Mouse (Mus musculus) thymus, postnatal 10 days (tissue): ENCODE results near the gene Rfwd3.
A peak's percentile ranks its signal among the peaks of the same experiment; 100 is the strongest.
"Not testable (repeated sequence)": the region's sequence is repeated elsewhere in the genome, so short reads cannot be mapped to it uniquely, and the experiment has no call there.

Experiments used
- DNase-seq, 2 experiments: peaks; one replicate each; pipeline ENCODE4 v3.0.0; 2021; ENCODE audit warnings: low spot score in 2 of 2

Rfwd3 gene

DNA sequence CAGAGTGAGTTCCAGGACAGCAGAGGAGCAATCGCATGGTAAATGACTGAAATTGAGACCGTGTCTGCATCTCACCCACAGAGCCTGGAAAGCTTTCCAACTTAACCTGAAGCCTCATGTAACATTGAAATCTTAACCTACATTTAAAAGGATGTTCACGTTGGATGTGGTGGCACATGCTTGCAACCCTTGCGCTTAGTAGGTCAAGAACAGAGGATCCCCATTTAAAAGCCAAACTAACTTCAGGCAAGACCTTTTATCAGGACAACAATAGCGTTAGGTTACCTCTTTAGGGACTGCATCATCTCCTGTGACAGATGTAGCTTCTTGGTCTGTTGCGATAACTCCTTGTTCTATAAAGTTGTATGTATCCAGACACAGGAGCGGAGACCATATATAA lies 9.4 kb downstream of the Rfwd3 start:
- DNase-seq: no peak

DNA sequence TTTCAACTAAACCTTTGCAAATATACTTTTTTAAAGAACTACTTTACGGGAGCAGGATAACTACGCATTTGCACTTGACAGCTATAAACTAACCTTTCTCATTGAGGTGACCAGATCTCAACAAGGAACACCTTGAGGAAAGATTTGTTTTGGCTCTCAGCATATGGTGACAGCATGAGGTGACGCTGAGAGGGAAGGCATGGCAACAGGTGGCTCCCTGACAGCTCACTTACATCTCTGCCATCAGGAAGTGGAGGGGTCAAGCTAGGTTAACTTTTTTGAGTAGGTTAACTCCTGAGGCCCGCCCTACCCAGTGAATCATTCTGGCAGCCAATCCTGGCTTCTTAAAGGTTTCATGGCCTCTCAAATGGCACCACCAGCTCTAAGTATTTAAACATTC lies 14.4 kb downstream of the Rfwd3 start:
- no peak for DNase-seq

DNA sequence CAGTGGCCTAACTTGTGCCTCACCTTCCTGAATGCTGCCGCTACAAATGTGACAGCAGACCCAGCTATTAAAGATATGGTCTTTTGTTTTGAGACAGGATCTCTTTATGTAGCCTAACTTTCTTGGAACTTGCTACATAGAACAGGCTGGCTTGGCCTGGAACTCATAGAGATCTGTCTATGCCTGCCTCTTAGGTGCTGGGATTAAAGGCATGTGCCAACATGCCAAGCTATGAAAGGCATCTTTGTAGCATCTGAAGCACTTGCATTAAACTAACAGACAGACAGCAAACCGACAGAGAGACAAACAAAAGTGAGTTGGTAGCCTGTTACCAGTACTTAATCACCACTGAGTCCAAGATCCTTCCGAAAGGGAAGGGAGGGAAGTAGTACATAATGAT lies 17.9 kb downstream of the Rfwd3 start:
- DNase-seq: no peak

DNA sequence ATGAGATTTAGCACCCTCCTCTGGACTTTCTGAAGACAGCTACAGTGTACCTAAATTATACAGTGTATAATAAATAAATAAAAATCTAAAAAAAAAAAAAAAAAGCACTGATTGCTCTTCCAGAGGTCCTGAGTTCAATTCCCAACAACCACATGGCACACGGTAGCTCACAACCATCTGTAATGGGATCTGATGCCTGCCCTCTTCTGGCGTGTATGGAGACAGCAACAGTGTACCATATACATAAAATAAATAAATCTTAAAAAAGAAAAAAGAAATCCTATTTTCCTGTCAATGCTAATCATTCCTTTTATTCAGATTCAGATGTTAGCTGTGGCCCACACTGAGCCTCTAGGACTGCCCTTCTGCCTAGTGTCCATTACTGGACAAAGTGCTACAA lies 31.7 kb downstream of the Rfwd3 start:
- DNase-seq: no peak

DNA sequence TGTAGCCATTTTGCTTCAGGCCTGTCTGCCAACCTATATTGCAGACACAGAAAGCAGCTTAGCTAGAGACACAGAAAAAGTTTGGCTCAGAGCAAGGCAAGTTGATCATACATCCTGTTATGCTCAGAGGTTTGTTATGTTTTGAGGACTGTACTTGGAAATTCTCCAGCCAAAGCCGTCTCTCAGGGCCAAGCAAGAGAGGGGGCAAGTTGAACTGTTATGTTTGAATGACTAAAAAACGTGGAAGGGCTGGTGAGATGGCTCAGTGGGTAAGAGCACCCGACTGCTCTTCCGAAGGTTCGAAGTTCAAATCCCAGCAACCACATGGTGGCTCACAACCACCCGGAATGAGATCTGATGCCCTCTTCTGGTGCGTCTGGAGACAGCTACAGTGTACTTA lies 33.9 kb downstream of the Rfwd3 start:
- DNase-seq: not testable (repeated sequence)

DNA sequence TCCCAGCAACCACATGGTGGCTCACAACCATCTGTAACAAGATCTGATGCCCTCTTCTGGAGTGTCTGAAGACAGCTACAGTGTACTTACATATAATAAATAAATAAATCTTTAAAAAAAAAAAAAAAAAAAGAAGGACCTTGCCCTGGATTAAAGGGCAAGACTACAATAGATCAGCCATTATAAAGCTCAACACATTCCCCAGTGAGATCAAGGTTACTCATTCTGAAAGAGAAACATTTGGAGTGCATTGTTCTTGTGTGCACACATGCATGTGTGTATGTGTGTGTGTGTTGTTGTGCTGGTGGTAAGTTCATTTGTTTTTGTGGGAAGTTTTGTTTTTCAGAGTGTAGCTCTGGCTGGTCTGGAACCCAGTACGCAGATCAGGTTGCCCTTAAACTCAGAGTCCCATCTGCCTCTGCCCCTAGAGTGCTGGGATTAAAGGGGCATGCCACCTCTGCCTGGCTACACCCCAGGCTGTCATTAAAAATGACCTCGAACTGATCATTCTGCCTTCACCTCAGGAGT lies 35.3 kb downstream of the Rfwd3 start:
- DNase-seq: no peak

DNA sequence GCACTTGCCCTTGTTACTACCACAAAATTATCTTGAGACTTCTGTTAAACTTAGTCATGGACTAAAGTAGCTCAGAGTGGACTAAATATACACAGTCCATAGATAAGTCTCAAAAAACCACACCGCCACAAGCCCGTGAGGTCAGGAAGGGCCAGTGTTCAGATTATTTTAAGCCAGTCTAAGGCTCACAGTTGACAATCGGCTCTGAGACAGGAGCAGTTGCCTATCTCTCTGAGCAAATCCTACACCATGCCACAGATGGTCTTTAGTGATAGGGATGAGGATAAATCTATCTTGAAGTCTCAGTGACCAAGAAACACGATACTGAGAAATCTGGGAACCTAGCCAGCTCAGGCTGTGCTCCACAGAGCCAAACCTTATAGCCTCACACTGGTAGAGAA lies 38.0 kb downstream of the Rfwd3 start:
- no peak for DNase-seq

DNA sequence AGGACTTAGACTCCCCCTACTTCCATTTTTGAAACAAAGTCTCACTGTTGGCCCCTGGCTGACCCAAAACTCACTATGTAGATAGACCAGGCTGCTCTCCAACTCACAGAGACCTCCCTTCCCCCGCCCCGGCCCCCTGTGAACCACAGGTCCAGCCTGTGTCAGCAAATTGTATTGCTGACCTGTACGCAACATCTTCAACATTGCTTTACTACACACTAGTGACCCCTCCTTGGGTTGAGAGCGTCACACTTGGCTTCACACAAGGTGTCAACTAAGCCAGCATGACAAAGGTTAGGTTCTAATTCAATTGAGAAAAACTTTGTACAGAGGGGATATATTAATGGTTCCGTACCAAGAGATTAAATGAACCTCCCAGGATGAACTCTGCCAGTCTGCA lies 39.8 kb downstream of the Rfwd3 start:
- no peak for DNase-seq

DNA sequence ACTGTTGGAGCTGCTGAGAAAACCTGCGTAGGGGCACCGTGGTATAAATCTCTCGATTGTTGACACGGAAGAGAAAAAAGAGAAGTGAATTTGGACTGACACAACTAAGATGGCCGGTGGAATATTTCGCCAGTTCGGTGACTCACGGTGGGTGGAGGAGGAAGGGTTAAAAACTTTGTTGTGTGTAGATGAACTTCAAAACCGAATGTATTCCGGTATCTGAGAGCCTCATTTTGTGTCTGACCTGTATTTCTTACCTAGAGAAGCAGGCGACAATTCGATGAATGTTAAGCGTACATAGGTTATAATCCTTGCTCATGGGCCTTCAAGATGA lies 40.6 kb downstream of the Rfwd3 start:
- DNase-seq: no peak

DNA sequence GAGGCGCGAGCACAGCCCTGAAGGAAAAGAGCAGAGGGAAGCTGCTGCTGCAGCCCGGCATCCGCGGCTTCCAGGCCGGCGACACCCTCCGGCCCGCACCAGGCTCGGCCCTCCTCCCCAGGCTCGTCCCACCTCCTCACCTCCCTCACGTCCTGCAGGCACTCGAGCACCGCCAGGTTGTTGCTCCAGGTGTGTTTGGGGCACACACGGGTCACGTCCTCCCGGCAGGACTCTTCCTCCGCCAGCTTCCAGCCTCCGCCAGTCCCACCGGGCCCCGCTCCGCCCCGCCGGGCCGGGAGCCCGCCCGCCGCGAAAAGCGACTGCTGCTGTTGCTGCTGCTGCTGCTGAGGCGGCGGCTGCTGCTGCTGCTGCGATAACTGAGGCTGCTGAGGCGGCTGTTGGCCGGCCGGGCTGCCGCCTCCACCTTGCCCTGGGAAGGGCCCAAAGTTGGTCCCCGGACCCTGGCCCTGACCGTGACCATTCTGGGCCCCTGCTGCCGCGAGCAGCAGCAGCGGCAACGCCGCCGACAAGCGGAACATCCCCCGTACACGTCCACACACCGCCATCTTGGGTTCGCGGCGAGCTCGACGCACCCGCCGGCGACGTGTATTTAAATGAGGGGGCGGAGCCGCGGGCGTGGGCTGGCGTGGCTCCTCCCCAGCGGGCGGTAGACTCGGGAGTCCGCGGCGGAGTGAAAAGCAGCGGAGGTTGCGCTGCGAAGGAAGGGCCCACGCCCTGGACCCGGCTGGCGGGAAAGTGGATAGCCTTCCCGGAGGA lies 41.2 kb downstream of the Rfwd3 start, which contains the start of gene Glg1:
Gene Glg1, minus strand, starts transcription at position 586 of the 777 bp plus-strand sequence.
- DNase-seq: peak; percentile 88 to 94

DNA sequence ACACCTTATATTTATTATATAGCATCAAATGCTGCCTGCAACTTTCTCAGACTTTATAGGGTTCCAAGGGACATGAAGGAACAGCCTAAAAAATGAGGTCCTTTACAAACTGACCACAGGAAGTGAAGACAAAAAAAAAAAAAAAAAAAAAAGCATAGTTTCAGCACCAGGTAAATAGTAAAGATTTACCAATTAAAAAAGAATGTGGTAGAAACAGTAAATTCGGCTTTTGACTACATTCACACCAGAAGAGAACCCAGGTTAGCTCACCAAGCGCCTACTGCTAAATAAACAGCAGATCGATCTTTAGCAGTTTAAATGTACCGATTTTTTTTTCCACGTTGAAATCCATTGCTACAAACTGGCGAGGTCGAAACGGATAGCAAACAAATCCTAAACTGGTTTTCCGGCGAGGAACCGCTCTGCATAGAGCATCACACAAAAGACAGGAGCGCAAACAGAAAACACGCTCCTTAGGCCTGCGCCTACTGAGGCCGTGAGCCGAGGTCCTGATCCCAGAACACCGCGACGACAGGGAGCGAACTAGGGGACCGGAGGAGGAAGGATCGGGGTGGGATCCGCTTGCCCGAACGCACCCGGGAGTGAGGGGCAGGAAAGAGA lies 41.9 kb downstream of the Rfwd3 start:
- DNase-seq: no peak

DNA sequence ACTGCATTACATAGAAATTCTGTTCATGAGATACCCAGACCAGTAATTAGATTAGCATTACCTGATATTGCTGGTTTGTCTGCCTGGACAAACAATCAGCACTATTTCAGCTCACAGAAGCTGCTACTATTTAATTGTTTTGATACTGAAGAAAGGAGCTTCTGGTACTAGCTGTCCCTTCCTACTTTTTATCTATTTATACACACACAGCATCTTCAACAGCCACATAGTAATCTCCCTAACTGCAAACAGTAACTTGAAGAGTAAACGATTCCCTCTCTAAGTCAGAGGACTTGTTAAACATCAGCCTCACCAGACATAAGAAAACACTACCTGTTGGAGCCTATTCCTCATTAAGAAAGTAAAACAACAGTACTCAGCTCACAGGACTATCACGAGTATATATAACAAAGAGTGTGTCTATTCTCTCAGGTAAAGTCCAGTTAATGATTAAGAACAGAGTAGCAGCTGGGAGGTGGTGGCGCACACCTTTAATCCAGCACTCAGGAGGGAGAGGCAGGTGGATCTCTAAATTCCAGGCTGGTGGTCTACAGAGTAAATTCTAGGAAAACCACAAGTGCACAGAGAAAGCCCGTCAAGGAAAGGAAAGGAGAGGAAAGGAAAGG lies 47.4 kb downstream of the Rfwd3 start:
- DNase-seq: no peak

DNA sequence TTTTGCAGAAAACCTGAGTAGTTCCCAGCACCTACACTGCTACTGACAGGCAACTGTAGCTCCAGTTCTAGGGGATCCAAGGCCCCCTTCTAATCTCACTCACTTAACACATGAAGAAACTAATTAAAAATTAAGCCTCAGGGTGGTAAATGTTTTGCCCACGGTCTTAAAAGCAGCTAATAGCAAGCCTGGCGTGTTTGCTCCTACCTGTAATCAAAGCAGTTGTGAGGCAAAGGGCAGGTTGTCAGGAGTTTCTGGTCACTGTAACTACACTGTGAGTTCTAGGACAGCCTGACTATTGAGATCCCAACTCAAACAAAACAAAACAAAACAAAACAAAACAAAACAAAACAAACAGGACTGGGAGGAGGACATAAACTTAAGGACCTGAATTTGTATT lies 49.9 kb downstream of the Rfwd3 start:
- no peak for DNase-seq

DNA sequence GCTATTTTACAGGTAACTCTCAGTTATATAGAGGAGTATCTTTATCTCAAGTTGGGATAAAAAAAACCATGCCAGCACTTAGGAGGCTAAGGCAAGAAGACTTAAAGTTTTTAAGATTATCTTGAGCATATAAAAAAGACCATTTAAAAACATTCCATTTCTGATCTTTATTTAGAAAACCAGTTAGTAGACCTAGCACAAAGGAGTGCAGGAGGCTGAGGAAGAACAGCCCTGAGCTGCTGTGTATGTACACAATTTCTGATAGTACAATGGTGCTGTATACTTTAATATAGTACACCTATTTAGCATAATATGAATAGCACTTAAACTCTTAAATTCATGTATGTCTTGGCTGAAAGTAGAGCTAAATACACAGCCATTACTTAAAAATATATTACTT lies 51.9 kb downstream of the Rfwd3 start:
- DNase-seq: no peak

DNA sequence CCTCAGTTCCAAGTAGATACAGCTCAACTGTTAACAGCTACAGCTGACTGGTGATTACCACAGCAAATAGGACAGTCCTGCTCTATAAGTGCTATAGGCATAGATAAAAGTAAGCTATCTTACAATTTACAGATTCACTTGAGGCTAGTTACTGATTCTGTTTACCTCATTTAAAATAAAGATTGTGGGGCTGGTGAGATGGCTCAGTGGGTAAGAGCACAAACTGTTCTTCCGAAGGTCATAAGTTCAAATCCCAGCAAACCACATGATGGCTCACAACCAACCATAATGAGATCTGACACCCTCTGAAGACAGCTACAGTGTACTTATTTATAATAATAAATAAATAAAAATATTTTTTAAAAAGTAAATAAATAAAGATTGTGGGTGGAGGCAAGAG lies 53.2 kb downstream of the Rfwd3 start:
- not testable (repeated sequence) for DNase-seq

DNA sequence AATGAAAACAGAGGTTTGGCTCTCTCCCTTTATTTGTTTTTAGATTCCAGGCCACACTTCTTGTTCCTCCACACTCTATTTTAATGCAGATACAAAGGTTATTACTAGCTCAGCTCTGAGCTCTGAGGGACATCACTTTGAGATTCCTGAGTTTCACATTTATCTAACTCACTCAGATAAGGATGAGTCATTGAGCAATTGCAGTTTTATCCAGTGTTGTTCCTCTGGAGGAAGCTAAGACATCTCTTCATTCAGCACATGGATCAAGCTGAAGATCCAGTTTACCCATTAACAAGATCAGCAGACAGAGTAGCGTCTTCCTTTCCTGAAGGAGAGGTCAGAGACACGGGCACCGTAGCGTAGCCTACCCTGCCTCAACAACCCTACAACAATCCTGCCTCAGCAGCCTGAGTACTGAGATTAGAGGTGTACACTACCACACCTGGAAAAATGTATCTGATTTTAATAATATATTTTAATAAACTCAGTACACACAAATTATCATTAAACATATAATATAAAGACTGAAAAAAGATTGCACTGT lies 53.7 kb downstream of the Rfwd3 start:
- DNase-seq: no peak

DNA sequence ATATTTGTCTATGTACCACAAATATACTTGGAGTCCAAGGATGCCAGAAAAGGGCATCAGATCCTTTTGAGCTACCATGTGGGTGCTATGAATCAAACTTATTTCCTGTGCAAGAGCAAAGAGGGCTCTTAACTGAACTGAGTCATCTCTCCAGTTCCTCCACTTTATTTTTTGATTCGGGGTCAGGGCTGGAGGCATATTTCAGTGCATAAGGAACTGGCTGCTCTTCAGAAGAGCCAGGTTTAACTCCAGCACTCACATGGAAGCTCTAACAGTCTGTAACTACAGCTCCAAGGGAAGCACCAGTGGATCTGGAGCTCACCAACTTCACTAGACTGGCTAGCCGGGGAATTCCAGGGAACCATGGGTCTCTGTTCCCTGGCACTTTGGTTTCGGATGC lies 62.7 kb downstream of the Rfwd3 start:
- DNase-seq: no peak

DNA sequence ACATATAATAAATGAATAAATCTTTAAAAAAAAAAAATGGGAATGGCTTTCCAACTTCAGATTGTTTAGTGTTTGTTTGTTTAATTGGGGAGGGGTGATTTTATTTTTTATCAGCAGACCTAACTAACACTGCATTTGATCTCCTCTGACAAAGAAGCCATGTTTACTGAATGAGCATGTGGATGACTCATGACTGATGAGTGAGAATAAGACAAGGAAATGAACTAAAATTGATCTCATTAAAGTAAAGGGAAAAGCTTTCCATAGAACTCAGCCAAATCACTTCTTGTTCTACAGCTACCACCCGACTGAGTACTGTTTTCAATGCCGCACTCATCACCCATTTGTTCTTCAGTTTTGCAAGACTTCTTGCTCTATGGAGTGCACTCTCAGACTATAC lies 66.3 kb downstream of the Rfwd3 start:
- no peak for DNase-seq

DNA sequence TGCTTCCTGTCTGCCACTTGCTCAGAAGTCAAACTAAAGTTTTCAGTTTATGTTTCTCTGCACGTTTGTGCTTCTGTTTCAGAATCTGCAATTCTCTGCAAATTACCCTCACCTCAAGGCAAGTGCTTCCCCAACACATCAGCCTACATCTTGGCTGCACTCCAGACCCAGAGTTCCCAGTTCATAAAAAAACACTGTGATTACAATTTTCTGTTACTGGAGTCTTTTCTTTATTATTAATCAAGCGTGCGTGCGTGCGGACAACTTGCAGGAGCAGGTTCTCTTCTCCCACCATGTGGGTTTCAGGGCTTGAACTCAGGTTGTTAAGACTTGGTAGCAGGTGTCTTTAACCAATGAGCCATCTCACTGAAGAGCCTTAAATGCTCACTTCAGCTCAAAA lies 75.9 kb downstream of the Rfwd3 start:
- DNase-seq: no peak
